Comparison of ENCODE assay signal across 9 mouse cellular contexts in the genomic region with DNA sequence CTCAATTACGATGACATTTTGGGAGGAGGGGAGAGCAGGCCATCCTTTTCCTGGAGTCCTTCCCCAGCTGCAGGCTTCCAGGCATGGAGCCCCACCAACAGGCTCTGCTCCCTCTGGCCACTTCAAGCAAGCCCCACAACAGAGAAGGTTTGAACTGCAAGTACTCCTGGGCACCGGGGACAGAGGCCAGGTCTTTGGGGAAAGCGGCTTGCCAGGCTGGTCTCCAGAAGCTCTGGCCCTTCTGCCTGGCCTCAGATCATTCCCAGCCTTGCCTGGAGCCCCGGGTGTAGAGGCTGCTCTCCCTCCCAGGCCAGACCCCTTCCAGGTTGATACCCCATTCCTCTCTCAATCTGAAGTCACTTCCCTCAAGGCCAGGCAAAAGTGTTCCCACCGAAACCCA. TPM values are rescaled to one million over a fixed set of nuclear protein-coding genes. Genes with fewer than 3 reads are reported as not detected.
DNase-seq lines count a peak whose midpoint lies in the region; ATAC-seq and TF ChIP-seq lines count a peak whose summit lies in the region.
"Had no signal": no experiment of that assay in that cellular context is flagged by ENCODE, and none has a peak within 500 bp of the region (broad histone marks: within the 10 kb centered on the region; RNA-seq: fewer than 3 reads in every experiment).

No protein-coding gene starts in this region.

- no peak for TF ChIP-seq POLR2A in thymus, adult 2 months (IDR thresholded peaks at IDR 0.05; ENCODE audit: control insufficient read depth, extremely low read depth, insufficient read depth, low read length, poor library complexity)

- no peak overlapping the region for H3K27ac ChIP-seq in thymus, adult 2 months (ENCODE audit: control insufficient read depth, insufficient read depth, low read length)
- no peak overlapping the region for H3K27ac ChIP-seq in liver, embryonic 11.5 days (ENCODE audit: low read depth, low read length)
- H3K27ac ChIP-seq: macrophage had no signal

- no peak for TF ChIP-seq CTCF in thymus, adult 2 months (IDR thresholded peaks at IDR 0.05; ENCODE audit: borderline replicate concordance, control insufficient read depth, extremely low read depth, insufficient read depth, low read length, poor library complexity)

- peaks cover 17% of the 10 kb centered on the region for H3K27me3 ChIP-seq in thymus, adult 2 months (ENCODE audit: control insufficient read depth, insufficient read depth, low read length)
- peaks cover 67% of the 10 kb centered on the region for H3K27me3 ChIP-seq in liver, embryonic 11.5 days (replicated peaks; ENCODE audit: control insufficient read depth, insufficient read depth, low read length)

- 63% methylated on average over 5 of the region's 5 CpGs for WGBS in thymus, adult 2 months
- 20% methylated on average over 5 of the region's 5 CpGs for WGBS in liver, embryonic 11.5 days

- ATAC-seq in liver, embryonic 11.5 days (replicated peaks; ENCODE audit: low FRiP score), result no peak
- no peak for ATAC-seq in frontal cortex, adult (ENCODE audit: low TSS enrichment)

- H3K4me3 ChIP-seq in thymus, adult 2 months (ENCODE audit: control insufficient read depth, insufficient read depth, low read length), result peak overlapping the region; percentile 55; the same call in 1 of the 2 replicates
- H3K4me3 ChIP-seq in liver, embryonic 11.5 days (ENCODE audit: low read depth, low read length), result peak overlapping the region; percentile 68

- DNase-seq in cerebellum, adult 9-10 months, result peak; percentile 61
- DNase-seq in cerebellum, adult 11-12 months, result no peak
- DNase-seq in thymus, adult 2 months, result no peak
- DNase-seq in thymus, postnatal 25 days, result no peak
- no peak for DNase-seq in liver, embryonic 11.5 days (ENCODE audit: low spot score)
- DNase-seq in adrenal gland, postnatal 36 days, result no peak
- no peak for DNase-seq in left cerebral cortex, adult 11 months (ENCODE audit: low spot score)

- peak overlapping the region; percentile 70; the same call in 1 of the 2 replicates for H3K9ac ChIP-seq in liver, embryonic 11.5 days (ENCODE audit: low read depth, low read length)

- no peaks in the 10 kb centered on the region for H3K36me3 ChIP-seq in thymus, adult 2 months (ENCODE audit: control insufficient read depth, insufficient read depth, low read length)
- H3K36me3 ChIP-seq in liver, embryonic 11.5 days (ENCODE audit: control insufficient read depth, insufficient read depth, low read length), result no peaks in the 10 kb centered on the region

- no peaks in the 10 kb centered on the region for H3K9me3 ChIP-seq in liver, embryonic 11.5 days (ENCODE audit: control insufficient read depth, low read length)

- peak overlapping the region; percentile 78 for H3K4me2 ChIP-seq in liver, embryonic 11.5 days

- peaks cover 16% of the 10 kb centered on the region for H3K4me1 ChIP-seq in thymus, adult 2 months (replicated peaks; ENCODE audit: control insufficient read depth, insufficient read depth, low read length)
- peaks cover 14% of the 10 kb centered on the region for H3K4me1 ChIP-seq in liver, embryonic 11.5 days (replicated peaks; ENCODE audit: control insufficient read depth, insufficient read depth, low read length)

RNA-seq across cellular contexts. Expression of a gene that starts 0.6 kb away (rescaled TPM):
- 2.4 and 2.5 TPM in 2 replicates for polyA plus RNA-seq in thymus, adult 2 months (2012; rRNA removed)
- polyA plus RNA-seq in liver, embryonic 11.5 days (2014; fragmentation: Nextera tagmentation; extraction: Ambion mirVana), result 8.5 and 11.3 TPM in 2 replicates
- total RNA-seq in adrenal gland, postnatal 36 days (2021), result 1 to 10 TPM; 3.9 to 7.8 TPM
